Mouse (Mus musculus): ENCODE results near the gene Dupd1.

Dupd1 gene

GRCm38 (mm10) chr14:21722021-21722698 lies 7.8 kb upstream of the Dupd1 start:
- no peak for DNase-seq (ENCODE audit: low spot score in 2 of 2)

GRCm38 (mm10) chr14:21720430-21721205 lies 6.2 kb upstream of the Dupd1 start:
- DNase-seq (ENCODE audit: low spot score in 2 of 2) = no peak

GRCm38 (mm10) chr14:21719646-21720383 lies 5.4 kb upstream of the Dupd1 start:
- DNase-seq (ENCODE audit: low spot score in 2 of 2) = no peak

GRCm38 (mm10) chr14:21711231-21711630 lies 3.1 kb downstream of the Dupd1 start:
- DNase-seq (ENCODE audit: low spot score in 2 of 2) = no peak

GRCm38 (mm10) chr14:21709545-21709944 lies 4.8 kb downstream of the Dupd1 start:
- DNase-seq (ENCODE audit: low spot score in 2 of 2) = no peak

- DNase-seq (ENCODE audit: low spot score in 2 of 2) = no peak
Measured at GRCm38 (mm10) chr14:21706759-21707571, 7.4 kb downstream of the Dupd1 start.

- DNase-seq (ENCODE audit: low spot score in 2 of 2) = no peak
Measured at GRCm38 (mm10) chr14:21705462-21705861, 8.9 kb downstream of the Dupd1 start.

- no peak for DNase-seq (ENCODE audit: low spot score in 2 of 2)
Measured at GRCm38 (mm10) chr14:21703255-21703654, 11.1 kb downstream of the Dupd1 start.

- DNase-seq (ENCODE audit: low spot score in 2 of 2) = no peak
Measured at GRCm38 (mm10) chr14:21702691-21703090, 11.7 kb downstream of the Dupd1 start.

- DNase-seq (ENCODE audit: low spot score in 2 of 2) = no peak
Measured at GRCm38 (mm10) chr14:21696186-21696830, 18.1 kb downstream of the Dupd1 start.

- no peak for DNase-seq (ENCODE audit: low spot score in 2 of 2)
Measured at GRCm38 (mm10) chr14:21695020-21695419, 19.4 kb downstream of the Dupd1 start.

- no peak for DNase-seq (ENCODE audit: low spot score in 2 of 2)
Measured at GRCm38 (mm10) chr14:21691070-21691469, 23.3 kb downstream of the Dupd1 start.

GRCm38 (mm10) chr14:21686376-21687279 lies 27.7 kb downstream of the Dupd1 start:
- no peak for DNase-seq (ENCODE audit: low spot score in 2 of 2)

GRCm38 (mm10) chr14:21685411-21686146 lies 28.8 kb downstream of the Dupd1 start:
- no peak for DNase-seq (ENCODE audit: low spot score in 2 of 2)

- DNase-seq (ENCODE audit: low spot score in 2 of 2) = no peak
Measured at GRCm38 (mm10) chr14:21683834-21684233, 30.5 kb downstream of the Dupd1 start.

- peak; percentile 40 to 87 for DNase-seq (ENCODE audit: low spot score in 2 of 2)
Measured at GRCm38 (mm10) chr14:21682681-21683129, 31.7 kb downstream of the Dupd1 start.

GRCm38 (mm10) chr14:21679631-21680201 lies 34.7 kb downstream of the Dupd1 start:
- DNase-seq (ENCODE audit: low spot score in 2 of 2) = no peak

GRCm38 (mm10) chr14:21678509-21679285 lies 35.7 kb downstream of the Dupd1 start:
- DNase-seq (ENCODE audit: low spot score in 2 of 2) = peak in 1 of 2 experiments; percentile 74

Measured in spleen, postnatal 10 days (tissue).